Mouse (Mus musculus): ENCODE data around the gene Dip2b. TPM values are rescaled to one million over a fixed set of nuclear protein-coding genes. Genes with fewer than 3 reads are reported as not detected.

Dip2b gene
- polyA plus RNA-seq, 1 experiment from 2014 or later = 11.0 TPM

DNA sequence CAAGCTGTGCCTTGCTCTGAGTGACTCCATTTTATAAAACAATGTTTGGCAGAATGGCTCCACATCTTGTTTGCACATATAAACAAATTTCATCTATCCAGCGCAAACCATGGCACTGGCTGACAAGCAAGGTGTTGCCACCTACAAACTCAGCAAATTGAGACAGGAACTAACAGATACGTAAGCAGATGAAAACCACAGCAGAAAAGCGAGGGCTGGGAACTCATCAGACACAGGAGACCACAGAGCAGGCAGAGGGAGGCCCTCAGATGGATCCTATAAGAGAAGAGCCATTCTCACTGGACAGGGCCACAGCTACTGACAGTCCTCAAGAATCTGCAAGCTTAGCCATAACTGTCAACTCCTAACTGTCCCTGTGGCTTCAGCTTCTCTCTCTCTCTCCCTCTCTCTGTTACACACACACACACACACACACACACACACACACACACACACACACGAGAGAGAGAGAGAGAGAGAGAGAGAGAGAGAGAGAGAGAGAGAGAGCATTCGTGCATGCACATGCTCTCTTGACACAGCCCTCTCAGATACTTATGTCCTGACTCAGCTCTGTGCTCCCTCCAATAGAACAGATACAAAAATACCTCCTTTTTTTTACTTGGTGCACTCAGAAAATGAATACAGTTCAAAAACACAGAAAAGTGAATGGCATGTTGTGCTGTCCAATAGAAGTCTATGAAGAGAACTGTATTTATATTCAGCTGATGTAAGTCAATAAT is 227.3 kb downstream of the Dip2b start:
- 93% methylated on average over 4 of the region's 5 CpGs for WGBS
- Histone ChIP-seq H3K4me3 (no peak overlapping the region), H3K9ac (no peak overlapping the region), H3K27me3 (no peaks in the 10 kb centered on the region), H3K4me2 (replicated peaks) (no peak overlapping the region), H3K9me3 (no peaks in the 10 kb centered on the region), H3K4me1 (no peaks in the 10 kb centered on the region), H3K36me3 (peaks cover 13% of the 10 kb centered on the region), H3K27ac (no peak overlapping the region)
- no peak for ATAC-seq (ENCODE audit: low FRiP score, low read depth)

DNA sequence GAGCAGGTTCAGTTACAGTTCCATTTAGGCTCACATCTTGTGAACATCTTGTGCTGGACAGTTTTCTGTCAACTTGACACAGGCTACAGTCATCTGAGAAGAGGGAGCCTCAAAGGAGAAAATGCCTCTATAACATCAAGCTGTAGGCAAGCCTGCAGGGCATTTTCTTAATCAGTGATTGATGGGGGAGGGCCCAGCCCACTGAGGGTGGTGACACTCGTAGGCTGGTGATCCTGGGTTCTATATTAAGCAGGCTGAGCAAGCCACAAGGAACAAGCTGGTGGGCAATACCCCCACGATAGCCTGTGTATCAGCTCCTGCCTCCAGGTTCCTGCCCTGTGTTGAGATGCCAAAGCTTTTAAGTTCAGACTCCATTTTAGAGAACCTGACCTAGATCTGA is 230.5 kb downstream of the Dip2b start:
- WGBS = 77% methylated on average over 2 of the region's 2 CpGs
- H3K4me2 ChIP-seq (replicated peaks) = no peak overlapping the region
- H3K27me3 ChIP-seq = no peaks in the 10 kb centered on the region
- H3K36me3 ChIP-seq = no peaks in the 10 kb centered on the region
- no peak overlapping the region for H3K9ac ChIP-seq
- H3K4me3 ChIP-seq = no peak overlapping the region
- ATAC-seq (ENCODE audit: low FRiP score, low read depth) = no peak
- H3K9me3 ChIP-seq = peaks cover 8% of the 10 kb centered on the region; the same call in 1 of the 2 replicates
- H3K4me1 ChIP-seq = no peaks in the 10 kb centered on the region
- no peak overlapping the region for H3K27ac ChIP-seq

Other genes with a start within 250 kb of the Dip2b start
- 88.8 and 101 TPM in 2 replicates for gene Lima1, start 163.2 kb upstream of the Dip2b start, polyA plus RNA-seq (2015; fragmentation: Nextera tagmentation; extraction: Ambion mirVana)
- gene Fam186a, start 71.6 kb upstream of the Dip2b start, polyA plus RNA-seq (2015; fragmentation: Nextera tagmentation; extraction: Ambion mirVana) = 0.11 and 0.31 TPM in 2 replicates
- gene Larp4, start 68.6 kb upstream of the Dip2b start, polyA plus RNA-seq (2015; fragmentation: Nextera tagmentation; extraction: Ambion mirVana) = 28.0 and 28.5 TPM in 2 replicates
- gene Atf1, start 189.2 kb downstream of the Dip2b start, polyA plus RNA-seq (2015; fragmentation: Nextera tagmentation; extraction: Ambion mirVana) = 46.4 and 46.5 TPM in 2 replicates
- not detected in 2 replicates for gene Tmprss12, start 242.2 kb downstream of the Dip2b start, polyA plus RNA-seq (2015; fragmentation: Nextera tagmentation; extraction: Ambion mirVana)

Data from limb, embryonic 13.5 days (tissue).